Mouse (Mus musculus) cerebellum, adult 11 months (tissue): ENCODE data around the gene Pigl.

Experiments used
- DNase-seq: peaks from one replicate; pipeline ENCODE4 v3.0.0; 2022

Pigl gene

GRCm38 (mm10) chr11:62537089-62537488, 78.8 kb downstream of the Pigl start:
- no peak for DNase-seq

GRCm38 (mm10) chr11:62537590-62537989, 79.3 kb downstream of the Pigl start:
- DNase-seq, result no peak

- peak; percentile 52 for DNase-seq
Observed at GRCm38 (mm10) chr11:62538321-62539088, 80.2 kb downstream of the Pigl start.

- peak; percentile 79 for DNase-seq
Observed at GRCm38 (mm10) chr11:62539089-62539890, 81.0 kb downstream of the Pigl start, which contains the start of gene Cenpv. Cenpv (minus strand) TSS chr11:62539261.

- DNase-seq, result no peak
Observed at GRCm38 (mm10) chr11:62540167-62540566, 81.9 kb downstream of the Pigl start.

- no peak for DNase-seq
Observed at GRCm38 (mm10) chr11:62540969-62541368, 82.7 kb downstream of the Pigl start.

- no peak for DNase-seq
Observed at GRCm38 (mm10) chr11:62541581-62541980, 83.3 kb downstream of the Pigl start.

- DNase-seq, result no peak
Observed at GRCm38 (mm10) chr11:62543991-62544390, 85.7 kb downstream of the Pigl start.

GRCm38 (mm10) chr11:62549782-62550181, 91.5 kb downstream of the Pigl start:
- DNase-seq, result peak; percentile 64

GRCm38 (mm10) chr11:62550227-62550685, 92.0 kb downstream of the Pigl start:
- peak; percentile 38 for DNase-seq

GRCm38 (mm10) chr11:62550727-62551225, 92.5 kb downstream of the Pigl start, which contains the start of gene Ubb:
Ubb (plus strand) TSS chr11:62551171.
- DNase-seq, result peak; percentile 99

- peak; percentile 89 for DNase-seq
Observed at GRCm38 (mm10) chr11:62551226-62552119, 93.2 kb downstream of the Pigl start.

GRCm38 (mm10) chr11:62553186-62553585, 94.9 kb downstream of the Pigl start:
- DNase-seq, result no peak

GRCm38 (mm10) chr11:62553633-62554032, 95.4 kb downstream of the Pigl start:
- DNase-seq, result no peak

GRCm38 (mm10) chr11:62554163-62554855, 96.0 kb downstream of the Pigl start:
- DNase-seq, result no peak

- DNase-seq, result no peak
Observed at GRCm38 (mm10) chr11:62554934-62555517, 96.8 kb downstream of the Pigl start.

- no peak for DNase-seq
Observed at GRCm38 (mm10) chr11:62555896-62556412, 97.7 kb downstream of the Pigl start.

GRCm38 (mm10) chr11:62557205-62557604, 98.9 kb downstream of the Pigl start:
- DNase-seq, result no peak

GRCm38 (mm10) chr11:62558152-62558551, 99.9 kb downstream of the Pigl start:
- no peak for DNase-seq

GRCm38 (mm10) chr11:62558961-62559646, 100.8 kb downstream of the Pigl start:
- no peak for DNase-seq
